Mouse (Mus musculus): ENCODE results near the gene Spib. TPM values are rescaled to one million over a fixed set of nuclear protein-coding genes. Genes with fewer than 3 reads are reported as not detected.

The Spib gene
- total RNA-seq, 2 experiments from 2014 or later = 0.20 TPM; not detected in 1

GRCm38 (mm10) chr7:44494681-44495080 is 37.2 kb downstream of the Spib start:
- DNase-seq (ENCODE audit: extremely low spot score in 1 of 2, low spot score in 2 of 2) = no peak
- intact Hi-C loops (cut with DNase I) = no loop called here
- Histone ChIP-seq H3K27ac (no peak overlapping the region), H3K4me3 (peak overlapping the region; percentile 77)
- TF ChIP-seq CTCF (IDR thresholded peaks at IDR 0.05) = no peak

- no peak for TF ChIP-seq CTCF (IDR thresholded peaks at IDR 0.05)
- no peak overlapping the region for H3K27ac ChIP-seq
- intact Hi-C loops (cut with DNase I) = no loop called here
- no peak for DNase-seq (ENCODE audit: extremely low spot score in 1 of 2, low spot score in 2 of 2)
- no peak overlapping the region for H3K4me3 ChIP-seq
Observed at GRCm38 (mm10) chr7:44492166-44492826, 39.6 kb downstream of the Spib start.

- intact Hi-C loops (cut with DNase I) = no loop called here
- no peak overlapping the region for H3K4me3 ChIP-seq
- no peak overlapping the region for H3K27ac ChIP-seq
- no peak for DNase-seq (ENCODE audit: extremely low spot score in 1 of 2, low spot score in 2 of 2)
- TF ChIP-seq CTCF (IDR thresholded peaks at IDR 0.05) = no peak
Observed at GRCm38 (mm10) chr7:44491391-44491790, 40.5 kb downstream of the Spib start.

GRCm38 (mm10) chr7:44490281-44490680 is 41.6 kb downstream of the Spib start:
- Histone ChIP-seq H3K27ac (no peak overlapping the region), H3K4me3 (no peak overlapping the region)
- peak in 1 of 2 experiments; percentile 10 for DNase-seq (ENCODE audit: extremely low spot score in 1 of 2, low spot score in 2 of 2)
- intact Hi-C loops (cut with DNase I) = no loop called here
- TF ChIP-seq CTCF (IDR thresholded peaks at IDR 0.05) = no peak

- intact Hi-C loops (cut with DNase I) = loop anchor here (5.0 kb wide), 1 partner anchor 126 kb away; no protein-coding TSS in a partner anchor
Observed at GRCm38 (mm10) chr7:44488545-44488944, 43.3 kb downstream of the Spib start.

GRCm38 (mm10) chr7:44487936-44488335 is 43.9 kb downstream of the Spib start:
- intact Hi-C loops (cut with DNase I) = loop anchor here (5.0 kb wide), 1 partner anchor 126 kb away; no protein-coding TSS in a partner anchor
- Histone ChIP-seq H3K27ac (no peak overlapping the region), H3K4me3 (no peak overlapping the region)
- TF ChIP-seq CTCF (IDR thresholded peaks at IDR 0.05) = no peak
- DNase-seq (ENCODE audit: extremely low spot score in 1 of 2, low spot score in 2 of 2) = peak in 1 of 2 experiments; percentile 8

More at GRCm38 (mm10) chr7:44488545-44488944, 43.3 kb downstream of the Spib start:
- peak in 1 of 2 experiments; percentile 10 for DNase-seq (ENCODE audit: extremely low spot score in 1 of 2, low spot score in 2 of 2)
- no peak overlapping the region for H3K27ac ChIP-seq
- no peak for TF ChIP-seq CTCF (IDR thresholded peaks at IDR 0.05)
- no peak overlapping the region for H3K4me3 ChIP-seq

GRCm38 (mm10) chr7:44486927-44487575 is 44.8 kb downstream of the Spib start:
- TF ChIP-seq CTCF (IDR thresholded peaks at IDR 0.05) = no peak
- no peak overlapping the region for H3K4me3 ChIP-seq
- no peak for DNase-seq (ENCODE audit: extremely low spot score in 1 of 2, low spot score in 2 of 2)
- intact Hi-C loops (cut with DNase I) = loop anchor here (5.0 kb wide), 1 partner anchor 125 kb away; no protein-coding TSS in a partner anchor
- H3K27ac ChIP-seq = peak overlapping the region; percentile 33

GRCm38 (mm10) chr7:44485572-44486195 is 46.2 kb downstream of the Spib start:
- TF ChIP-seq CTCF (IDR thresholded peaks at IDR 0.05) = no peak
- DNase-seq (ENCODE audit: extremely low spot score in 1 of 2, low spot score in 2 of 2) = peak in 1 of 2 experiments; percentile 7
- Histone ChIP-seq H3K4me3 (no peak overlapping the region), H3K27ac (peak overlapping the region; percentile 25)
- intact Hi-C loops (cut with DNase I) = loop anchor here (2.0 to 5.0 kb wide), 2 partner anchors 123 to 223 kb away; no protein-coding TSS in a partner anchor

GRCm38 (mm10) chr7:44484841-44485571 is 46.9 kb downstream of the Spib start:
- peak; percentile 96 for TF ChIP-seq CTCF (IDR thresholded peaks at IDR 0.05)
- intact Hi-C loops (cut with DNase I) = loop anchor here (2.0 to 5.0 kb wide), 2 partner anchors 123 to 222 kb away; no protein-coding TSS in a partner anchor
- H3K27ac ChIP-seq = peak overlapping the region; percentile 61
- H3K4me3 ChIP-seq = no peak overlapping the region
- peak; percentile 81 to 86 for DNase-seq (ENCODE audit: extremely low spot score in 1 of 2, low spot score in 2 of 2)

- Histone ChIP-seq H3K4me3 (no peak overlapping the region), H3K27ac (peak overlapping the region; percentile 61; the same call in 1 of the 2 replicates)
- no peak for DNase-seq (ENCODE audit: extremely low spot score in 1 of 2, low spot score in 2 of 2)
- intact Hi-C loops (cut with DNase I) = loop anchor here (2.0 kb wide), 1 partner anchor 221 kb away; no protein-coding TSS in a partner anchor
- TF ChIP-seq CTCF (IDR thresholded peaks at IDR 0.05) = no peak
Observed at GRCm38 (mm10) chr7:44484109-44484508, 47.8 kb downstream of the Spib start.

GRCm38 (mm10) chr7:44482836-44483435 is 48.9 kb downstream of the Spib start:
- Histone ChIP-seq H3K4me3 (no peak overlapping the region), H3K27ac (no peak overlapping the region)
- no peak for TF ChIP-seq CTCF (IDR thresholded peaks at IDR 0.05)
- DNase-seq (ENCODE audit: extremely low spot score in 1 of 2, low spot score in 2 of 2) = no peak
- intact Hi-C loops (cut with DNase I) = no loop called here

Small RNA genes within 50 kb of the gene (microRNA-seq; reads per million reads assigned to microRNA genes)
- gene Mir7053 = 0.49 to 0.72 reads per million in 2 experiments

Other genes starting within 250 kb of the Spib start
- 1 to 10 TPM; 4.3 TPM for gene Clec11a, start 225.2 kb downstream of the Spib start, total RNA-seq (2021)
- gene Shank1, start 221.8 kb downstream of the Spib start, total RNA-seq (2021) = 100 to 1,000 TPM; 637 to 705 TPM
- gene Syt3, start 148.0 kb downstream of the Spib start, total RNA-seq (2021) = 10 to 100 TPM; 59.5 to 63.7 TPM
- 1 to 10 TPM; 1.5 to 2.7 TPM for gene 1700008O03Rik, start 146.3 kb downstream of the Spib start, total RNA-seq (2021)
- 100 to 1,000 TPM; 278 to 294 TPM for gene Lrrc4b, start 103.1 kb downstream of the Spib start, total RNA-seq (2021)
- 10 to 100 TPM in 1 of 2 experiments, 1 to 10 TPM in 1; 9.8 to 10.0 TPM for gene Aspdh, start 66.7 kb downstream of the Spib start, total RNA-seq (2021)
- gene Josd2, start 64.1 kb downstream of the Spib start, total RNA-seq (2021) = 10 to 100 TPM; 72.3 to 86.6 TPM
- 100 to 1,000 TPM; 192 to 201 TPM for gene Emc10, start 35.5 kb downstream of the Spib start, total RNA-seq (2021)
- gene Fam71e1, start 35.5 kb downstream of the Spib start, total RNA-seq (2021) = 10 to 100 TPM; 15.5 to 21.0 TPM
- under 1 TPM in 1 of 2 experiments, not detected in 1; 0.29 TPM for gene Mybpc2, start 7.4 kb downstream of the Spib start, total RNA-seq (2021)
- gene Pold1, start 16.8 kb upstream of the Spib start, total RNA-seq (2021) = 1 to 10 TPM; 8.8 to 9.4 TPM
- 10 to 100 TPM; 78.4 to 82.5 TPM for gene Nr1h2, start 21.9 kb upstream of the Spib start, total RNA-seq (2021)
- under 1 TPM in 1 of 2 experiments, not detected in 1; 0.29 TPM for gene Napsa, start 40.3 kb upstream of the Spib start, total RNA-seq (2021)
- gene Kcnc3, start 58.6 kb upstream of the Spib start, total RNA-seq (2021) = 100 to 1,000 TPM; 114 to 122 TPM
- 10 to 100 TPM; 21.1 to 21.4 TPM for gene Myh14, start 138.8 kb upstream of the Spib start, total RNA-seq (2021)
- not detected for gene Izumo2, start 176.7 kb upstream of the Spib start, total RNA-seq (2021)
- gene Vrk3, start 216.3 kb upstream of the Spib start, total RNA-seq (2021) = 10 to 100 TPM; 27.0 to 30.6 TPM
- gene Zfp473, start 219.0 kb upstream of the Spib start, total RNA-seq (2021) = under 1 TPM; 0.18 to 0.44 TPM